Mouse (Mus musculus) thymus, postnatal 36 days (tissue): ENCODE measurements around the gene BC025446.

Source experiments
- DNase-seq, 2 experiments: peaks; one replicate each; pipeline ENCODE4 v3.0.0; 2022; ENCODE audit warnings: mixed read lengths in 2 of 2

Gene BC025446

DNA sequence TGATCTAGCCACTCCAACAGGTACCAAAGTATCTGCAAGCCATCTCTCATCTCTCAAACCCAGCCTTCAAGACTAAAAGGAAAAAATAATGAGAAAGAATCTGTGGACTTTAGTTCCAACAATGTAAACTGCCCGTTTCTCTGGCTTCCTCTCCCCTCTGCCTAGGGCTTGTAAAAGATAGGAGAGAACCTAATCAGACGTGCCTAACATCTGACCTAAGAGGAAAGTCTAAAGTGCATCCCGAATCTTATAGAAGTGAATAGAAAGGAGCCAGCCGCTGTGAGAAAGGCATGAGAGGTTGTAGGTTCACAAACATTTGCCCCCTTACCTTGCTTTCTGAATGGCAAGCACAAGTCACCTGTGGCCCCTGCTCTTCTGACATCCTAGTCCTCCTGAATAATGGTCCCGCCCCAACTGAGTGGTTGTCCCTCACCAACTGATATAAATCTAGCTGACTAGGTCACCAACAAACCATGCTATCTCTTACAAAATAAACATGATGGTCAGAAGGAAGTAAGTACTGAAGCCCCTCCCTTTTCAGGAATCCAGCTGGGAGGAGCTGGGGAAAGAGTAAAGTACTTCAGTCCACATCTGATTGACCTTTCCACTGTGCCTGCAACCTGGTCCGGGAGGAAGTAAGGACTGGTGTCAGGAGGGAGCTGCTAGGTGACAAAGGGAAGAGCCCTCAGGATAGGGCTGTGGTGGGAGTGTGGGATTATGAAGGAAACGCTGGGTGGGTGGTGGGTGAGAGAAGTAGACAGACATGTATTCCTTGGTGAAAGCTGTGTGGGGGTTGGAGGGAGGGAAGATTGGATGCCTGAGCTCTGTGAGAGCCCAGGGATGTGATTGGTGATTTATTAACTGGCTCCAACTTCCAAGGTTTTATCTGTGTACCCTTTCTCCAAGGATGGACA lies at the start of gene BC025446:
TSS of gene BC025446 (plus strand) at position 599 of the 914 bp plus-strand sequence.
- no peak for DNase-seq

DNA sequence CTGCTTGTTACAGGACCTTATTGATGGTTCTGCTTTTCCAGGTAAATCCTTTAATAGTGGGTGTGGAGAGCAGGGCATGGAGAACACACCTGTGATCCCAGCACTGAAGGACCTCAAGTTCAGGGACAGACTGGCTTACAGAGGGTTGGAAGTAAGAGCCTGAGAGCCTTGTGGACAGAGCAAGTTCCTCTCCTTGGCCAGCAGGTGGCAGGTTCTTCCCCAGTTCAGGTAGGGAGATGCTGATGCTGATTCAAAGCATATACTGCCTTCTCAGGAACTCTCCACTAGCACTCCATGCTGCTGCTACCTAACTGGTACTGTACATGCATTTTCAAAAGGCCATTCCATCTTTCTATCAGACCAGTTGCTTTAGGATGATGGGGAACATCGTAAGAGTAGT lies 40.7 kb upstream of the BC025446 start:
- peak; percentile 42 to 49 for DNase-seq

DNA sequence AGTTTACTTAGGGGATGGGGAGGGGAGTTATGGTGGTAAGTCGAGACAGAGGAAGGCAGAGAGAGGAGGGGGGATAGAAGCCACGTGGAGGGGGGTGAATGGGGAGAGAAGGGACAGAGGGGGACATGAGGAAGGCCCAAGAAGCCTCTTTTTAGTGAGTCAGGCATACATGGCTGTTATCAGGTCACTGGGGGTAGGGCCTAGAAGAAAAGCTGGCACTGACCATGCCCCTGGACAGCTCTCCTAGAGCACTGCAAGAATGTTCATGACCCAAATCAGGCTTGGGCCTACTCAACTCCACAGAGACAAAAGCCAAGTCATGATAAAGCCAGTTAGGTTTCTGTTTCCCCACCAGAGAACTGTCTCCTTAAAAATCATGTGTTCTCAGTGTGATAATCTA lies 29.9 kb upstream of the BC025446 start:
- DNase-seq: no peak

DNA sequence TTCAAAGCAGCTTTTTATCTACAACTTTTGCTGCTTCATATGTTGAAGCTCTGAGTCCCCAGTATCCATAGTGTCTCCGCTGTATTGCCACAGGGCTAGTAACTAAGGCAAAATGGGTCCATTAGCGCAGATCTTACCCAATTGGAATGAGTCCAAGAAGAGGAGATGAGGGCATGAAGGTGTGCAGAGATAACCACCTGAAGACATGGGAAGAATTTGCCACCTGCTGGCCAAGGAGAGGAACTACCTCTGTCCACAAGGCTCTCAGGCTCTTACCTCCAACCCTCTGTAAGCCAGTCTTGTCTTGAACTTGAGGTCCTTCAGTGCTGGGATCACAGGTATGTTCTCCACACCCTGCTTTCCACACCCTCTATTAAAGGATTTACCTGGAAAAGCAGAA lies 27.1 kb upstream of the BC025446 start:
- DNase-seq: peak; percentile 23 to 25

DNA sequence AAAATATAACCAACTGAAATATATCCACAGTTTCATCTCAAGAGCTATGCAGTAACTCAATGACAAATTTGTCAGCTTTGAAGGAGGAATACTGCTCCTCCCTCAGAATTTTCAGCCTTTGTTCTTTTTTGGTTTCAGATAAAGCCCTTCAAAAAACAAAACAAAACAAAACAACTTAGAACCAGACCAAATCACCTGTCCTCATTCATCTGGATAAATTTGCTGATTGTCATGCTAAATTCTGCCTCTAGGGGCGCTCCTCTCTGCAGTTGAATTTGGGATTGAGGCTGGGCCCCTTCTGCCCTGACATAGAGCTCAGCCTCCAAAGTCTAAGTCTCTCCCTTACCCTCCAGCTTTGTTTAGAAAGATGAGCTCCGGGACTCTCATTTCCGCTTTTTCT lies 25.6 kb upstream of the BC025446 start:
- peak in 1 of 2 experiments; percentile 16 for DNase-seq

DNA sequence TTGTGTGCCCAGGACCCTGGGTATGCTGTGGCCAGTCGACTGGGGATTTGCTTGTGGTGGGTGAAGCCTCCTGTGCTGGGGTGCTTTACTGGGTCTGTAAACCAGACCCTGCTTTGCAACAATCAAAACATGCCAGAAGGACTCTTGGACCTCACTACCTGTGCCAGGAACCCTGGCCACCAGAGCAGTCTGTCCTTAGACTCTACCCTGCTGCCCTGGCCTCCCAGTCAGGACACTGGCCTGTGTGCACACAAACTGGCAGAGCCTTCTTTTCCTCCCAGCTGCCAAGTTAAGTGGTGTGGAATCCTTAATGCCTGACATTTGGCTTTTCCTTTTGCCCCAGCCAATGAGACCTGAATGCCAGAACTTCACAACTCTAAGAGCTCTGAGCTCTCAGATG lies 655 bp downstream of the BC025446 start:
- DNase-seq: no peak

DNA sequence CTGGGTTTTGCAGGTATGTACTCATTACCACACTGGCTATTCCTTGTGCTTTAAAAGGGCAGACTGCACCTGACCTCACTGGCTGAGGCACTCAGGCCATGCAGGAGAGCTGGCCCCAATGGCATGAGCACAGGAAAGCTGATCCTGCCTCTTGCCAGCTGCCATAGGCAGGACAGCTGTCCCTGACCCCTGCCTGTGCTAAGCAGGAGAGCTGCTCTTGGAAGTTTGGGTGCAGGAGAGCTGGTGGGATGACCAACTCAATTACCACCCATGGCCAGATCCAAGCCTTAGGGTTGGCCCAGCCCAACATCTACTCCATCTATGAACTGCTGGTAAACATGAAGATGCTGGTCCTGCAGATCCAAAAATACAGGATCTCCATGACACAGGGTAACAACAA lies 5.8 kb downstream of the BC025446 start:
- no peak for DNase-seq

DNA sequence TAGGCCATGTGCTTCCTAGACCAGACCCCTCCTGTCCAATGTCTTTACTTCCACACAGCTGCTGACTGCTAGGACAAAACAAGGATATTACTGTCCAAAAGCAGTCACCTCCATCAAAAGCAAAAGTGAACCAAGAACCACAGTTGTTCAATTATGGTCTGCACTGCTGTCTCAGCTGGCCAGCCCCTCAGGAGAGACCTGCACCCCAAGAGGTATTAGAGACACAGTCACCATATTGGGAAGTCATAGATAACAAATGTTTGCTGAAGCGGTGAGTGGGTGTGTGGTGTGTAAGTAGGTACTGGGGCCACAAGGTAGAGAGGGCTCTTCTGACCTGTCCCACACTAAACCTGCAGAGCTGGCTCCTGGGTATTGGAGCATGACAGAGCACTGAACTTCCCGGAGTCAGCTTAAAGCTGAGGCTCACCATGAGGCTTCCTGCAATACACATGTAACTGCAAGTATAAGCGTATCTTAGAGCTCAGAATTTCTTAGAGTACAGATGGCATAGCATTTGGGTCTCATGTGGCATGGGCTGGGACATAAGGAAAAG lies 21.6 kb downstream of the BC025446 start:
- no peak for DNase-seq

DNA sequence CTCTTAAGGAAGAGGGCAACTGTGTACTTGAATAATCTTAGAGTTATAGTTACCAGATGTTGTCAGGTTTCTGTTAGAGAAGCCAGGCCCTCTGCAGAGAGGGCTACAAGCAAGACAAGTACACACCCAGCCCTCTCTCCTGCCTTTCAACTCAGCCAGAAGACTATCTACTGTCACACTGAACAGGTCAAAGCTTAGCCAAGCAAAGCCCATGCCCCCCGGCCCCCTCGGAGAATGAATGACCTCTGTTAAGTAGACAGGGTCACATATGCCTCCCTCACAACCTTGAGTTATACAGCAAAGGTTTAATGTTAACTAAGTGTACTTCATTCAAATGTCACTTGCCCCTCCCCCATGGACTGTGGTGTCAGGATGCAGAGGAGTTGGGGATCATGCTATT lies 24.4 kb downstream of the BC025446 start:
- no peak for DNase-seq

DNA sequence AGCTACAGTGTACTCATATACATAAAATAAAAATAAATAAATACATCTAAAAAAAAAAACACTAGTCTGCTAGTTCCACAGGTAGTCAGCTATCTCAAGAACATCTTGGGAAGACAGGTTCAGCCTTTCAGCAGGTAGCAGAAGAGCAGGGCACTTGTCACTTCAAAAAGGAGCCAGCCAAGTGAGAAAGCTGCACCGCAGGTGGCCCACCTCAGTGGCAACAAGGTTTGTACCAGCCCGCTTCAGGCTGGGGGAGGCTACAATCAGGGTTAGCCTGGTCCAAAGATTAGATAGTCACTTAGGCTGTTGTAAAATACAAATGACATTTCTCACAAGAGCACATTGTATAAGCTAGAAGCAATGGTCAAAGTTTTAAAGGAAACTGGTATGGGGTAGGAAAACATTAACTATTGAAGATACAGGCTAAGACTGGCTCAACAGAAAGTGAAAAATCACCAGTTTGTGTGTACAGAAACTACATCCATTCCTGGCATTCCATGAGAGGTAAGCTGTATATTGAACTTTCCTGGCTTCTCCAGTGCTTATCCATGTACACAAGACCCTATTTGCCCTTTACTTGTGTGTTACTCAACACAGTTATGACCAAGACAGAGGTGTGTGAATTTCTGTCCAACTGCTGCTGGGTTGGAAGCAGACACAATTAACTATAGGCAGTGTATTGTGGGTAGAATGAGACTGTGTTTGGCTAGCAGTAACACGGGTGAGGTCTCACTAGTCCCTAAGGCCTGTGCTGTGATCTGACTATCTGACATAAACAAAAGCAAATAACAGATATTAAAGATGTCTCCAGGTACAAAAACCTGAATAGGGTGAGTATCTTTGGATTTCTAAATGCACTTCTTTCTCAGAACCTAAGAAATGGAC lies 26.8 kb downstream of the BC025446 start:
- DNase-seq: no peak

DNA sequence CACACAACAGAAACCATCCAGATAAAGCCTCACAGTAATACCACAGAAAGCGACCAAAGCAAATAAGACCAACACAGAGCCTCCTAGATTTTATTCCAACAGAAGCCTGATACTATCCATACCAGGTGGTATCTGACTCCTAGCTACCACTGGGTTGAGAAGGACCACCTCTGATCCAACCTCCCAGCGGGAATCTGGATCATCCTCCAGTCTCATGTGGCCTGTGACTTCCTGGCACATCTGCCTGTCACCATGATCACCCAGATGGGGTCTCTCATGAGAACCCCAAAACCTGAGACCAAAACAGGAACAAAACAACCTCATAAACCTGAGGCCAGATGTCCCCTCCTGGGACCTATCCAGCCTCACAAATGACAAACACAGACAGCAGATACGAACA lies 38.5 kb downstream of the BC025446 start:
- no peak for DNase-seq

DNA sequence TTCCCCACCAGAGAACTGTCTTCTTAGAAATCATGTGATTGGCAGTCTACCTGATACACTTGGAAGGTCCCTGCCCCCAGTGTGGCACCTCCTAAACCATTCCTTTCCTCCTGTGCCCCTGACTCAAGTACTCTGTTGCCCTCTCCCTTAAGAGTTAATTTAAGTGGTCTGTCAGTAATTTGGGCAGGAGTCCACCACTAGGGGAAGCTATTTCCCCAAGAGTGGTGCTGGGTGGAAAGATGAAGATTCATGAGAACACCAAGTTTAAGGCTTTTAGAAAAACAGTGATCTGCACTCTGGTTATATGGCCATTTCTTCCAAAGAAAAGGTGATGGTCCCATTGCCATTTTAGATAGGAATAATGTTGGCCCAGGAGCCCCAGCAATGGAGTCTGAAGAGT lies 49.7 kb downstream of the BC025446 start:
- DNase-seq: no peak

DNA sequence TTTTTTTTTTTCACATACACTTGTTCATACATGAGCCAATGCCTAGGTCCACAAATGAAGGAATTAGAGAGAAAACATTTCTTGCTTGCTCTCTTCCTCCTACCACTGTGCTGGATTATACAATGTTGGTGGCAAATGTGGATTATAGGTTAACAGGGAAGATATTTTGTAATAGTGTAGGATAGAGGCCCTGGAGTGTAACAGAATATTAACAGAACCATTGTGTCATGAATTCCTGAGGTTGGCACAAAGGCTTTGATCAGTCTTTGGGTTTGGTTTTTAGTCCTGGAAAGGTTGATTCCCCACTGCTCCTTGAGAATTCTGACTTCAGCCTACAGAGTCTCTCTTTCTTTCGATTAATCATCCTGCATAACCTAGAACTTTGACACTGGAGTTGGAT lies 50.5 kb downstream of the BC025446 start:
- no peak for DNase-seq

DNA sequence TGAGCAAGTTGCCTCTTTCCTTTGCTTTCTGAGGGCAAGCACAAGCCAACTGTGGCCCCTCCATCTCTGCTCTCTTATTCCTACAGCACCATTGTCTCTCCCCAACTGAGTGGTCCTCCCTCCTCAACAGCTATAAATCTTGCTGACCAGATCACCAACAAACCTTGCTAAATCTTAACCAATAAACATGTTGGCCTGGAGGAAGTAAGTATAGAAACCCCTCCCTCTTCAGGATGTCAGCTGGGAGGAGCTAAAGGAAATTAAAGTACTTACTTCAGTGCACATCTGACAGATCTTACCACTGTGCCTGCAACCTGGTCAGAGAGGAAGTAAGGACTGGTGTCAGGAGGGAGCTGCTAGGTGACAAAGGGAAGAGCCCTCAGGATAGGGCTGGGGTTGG lies 51.9 kb downstream of the BC025446 start, which contains the start of gene Ly6f:
TSS of gene Ly6f (plus strand) at position 301 of the 400 bp plus-strand sequence.
- no peak for DNase-seq

DNA sequence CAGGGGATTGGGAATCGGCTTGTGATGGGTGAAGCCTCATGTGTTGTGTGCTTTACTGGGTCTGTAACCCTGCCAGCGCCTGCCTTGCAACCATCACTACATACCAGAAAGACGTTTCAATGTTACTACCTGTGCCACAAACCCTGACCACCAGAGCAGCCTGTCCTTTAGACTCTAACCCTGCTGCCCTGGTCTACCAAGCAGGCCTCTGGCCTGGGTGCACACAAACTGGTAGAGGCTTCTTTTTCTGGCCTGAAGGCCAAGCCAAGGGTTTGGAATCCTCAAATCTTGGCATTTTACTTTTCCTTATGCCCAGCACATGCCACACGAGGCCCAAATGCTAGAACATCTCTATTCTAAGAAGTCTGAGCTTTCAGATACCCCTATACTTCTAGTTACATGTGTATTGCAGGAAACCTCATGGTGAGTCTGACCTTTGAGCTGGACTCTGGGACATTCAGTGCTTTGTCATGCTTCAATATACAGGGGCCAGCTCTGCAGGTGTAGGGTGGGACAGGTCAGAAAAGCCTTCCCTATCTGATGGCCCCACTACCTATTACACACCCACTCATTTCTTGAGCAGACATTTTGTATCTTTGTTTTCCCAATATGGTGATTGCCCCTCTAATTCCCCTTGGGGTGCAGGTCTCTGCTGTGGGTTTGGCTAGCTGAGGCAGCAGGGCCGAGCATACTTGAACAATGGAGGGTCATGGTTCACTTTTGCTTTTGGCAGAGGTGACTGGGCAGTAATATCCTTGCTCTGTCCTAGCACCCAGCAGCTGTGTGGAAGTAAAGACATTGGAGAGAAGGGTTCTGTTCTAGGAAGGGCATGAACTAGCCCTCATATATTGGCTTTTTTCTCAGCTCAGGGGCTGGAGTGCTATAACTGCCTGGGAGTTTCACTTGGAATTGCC lies 53.0 kb downstream of the BC025446 start:
- DNase-seq: no peak

DNA sequence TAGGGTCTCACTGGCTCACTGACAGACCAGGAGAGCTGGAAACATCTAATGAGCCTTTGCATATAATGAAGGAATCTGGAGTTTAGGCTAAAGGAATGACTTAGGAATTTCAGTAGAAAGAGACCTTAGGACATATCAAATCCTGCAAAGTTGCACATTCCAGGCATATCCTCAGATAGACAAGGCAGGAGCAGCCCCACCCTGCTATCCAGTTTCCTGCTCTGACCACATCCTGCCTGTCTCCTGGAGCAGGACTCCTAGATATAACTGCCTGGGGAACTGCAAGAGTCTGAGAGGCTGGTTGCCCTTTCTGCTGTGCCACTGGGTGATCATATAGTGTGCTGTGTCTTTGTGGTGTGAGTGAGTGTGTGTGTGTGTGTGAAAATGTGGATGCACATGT lies 54.0 kb downstream of the BC025446 start:
- no peak for DNase-seq

DNA sequence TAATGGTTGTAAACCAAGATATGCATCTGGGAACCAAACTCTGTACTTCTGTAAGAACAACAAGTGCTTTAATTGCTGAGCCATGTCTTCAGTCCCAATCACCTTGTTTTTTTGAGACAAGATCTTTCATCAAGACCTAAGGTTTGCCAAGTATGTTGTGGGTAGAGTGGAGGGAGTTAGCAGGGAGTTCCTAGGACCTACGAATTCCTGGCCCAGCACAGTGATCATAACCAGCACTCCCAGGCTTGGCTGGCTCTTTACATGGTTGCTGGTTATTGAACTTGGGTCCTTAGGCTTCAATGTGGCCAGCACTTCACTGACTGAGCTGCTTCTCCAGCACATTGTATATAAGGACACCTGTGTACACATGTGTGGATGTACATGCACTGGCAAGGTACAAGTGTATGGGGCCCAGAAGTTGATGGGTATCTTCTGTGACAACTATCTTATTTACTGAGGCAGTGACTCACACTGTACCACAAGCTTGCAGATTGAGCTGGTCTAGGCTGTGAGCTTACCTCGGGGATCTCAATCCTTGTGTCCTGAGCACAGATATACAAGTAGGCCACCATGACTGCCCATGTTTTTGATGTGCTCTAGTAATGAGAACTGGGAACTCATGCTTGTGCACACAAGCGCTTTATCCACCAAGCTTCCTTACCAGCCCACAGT lies 54.7 kb downstream of the BC025446 start:
- no peak for DNase-seq

DNA sequence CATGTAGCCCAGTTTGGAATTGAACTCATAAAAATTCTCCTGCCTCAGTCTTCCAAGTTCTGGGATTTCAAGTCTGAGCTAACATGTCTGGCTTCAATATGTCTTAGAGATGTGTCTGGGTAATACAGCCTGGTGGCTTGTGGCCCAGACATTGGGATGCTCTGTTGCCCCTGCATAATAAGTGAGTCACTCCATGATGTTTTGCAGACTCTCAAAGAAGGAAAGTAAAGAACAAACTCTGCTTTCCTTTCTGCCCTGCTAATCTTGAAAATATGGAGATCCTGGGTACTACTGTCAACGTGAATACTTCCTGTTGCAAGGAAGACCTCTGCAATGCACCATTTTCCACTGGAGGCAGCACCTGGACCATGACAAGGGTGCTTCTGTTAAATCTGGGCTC lies 55.2 kb downstream of the BC025446 start:
- no peak for DNase-seq

DNA sequence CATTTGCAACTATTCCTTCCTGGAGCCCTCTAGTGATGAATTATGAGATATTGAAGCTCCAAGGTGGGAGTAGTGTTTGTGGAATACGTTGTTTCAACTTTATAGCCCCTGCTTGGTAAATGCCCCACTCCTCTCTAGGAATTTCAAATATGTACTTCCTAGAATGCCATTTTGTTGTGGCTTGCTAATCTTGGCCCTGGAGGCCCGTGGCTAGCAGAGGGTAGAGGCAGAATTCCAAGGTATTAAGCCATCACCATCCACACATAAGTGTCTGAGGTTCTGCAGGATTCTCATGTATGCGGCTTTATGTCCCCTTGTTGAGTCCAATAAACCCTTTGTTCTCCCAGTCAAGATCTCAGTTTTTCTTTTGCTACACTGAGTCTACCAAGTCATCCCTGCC lies 55.7 kb downstream of the BC025446 start:
- no peak for DNase-seq
